Mouse (Mus musculus) forebrain, embryonic 10.5 days (tissue): ENCODE results near the gene Drosha. TPM values are rescaled to one million over a fixed set of nuclear protein-coding genes. Genes with fewer than 3 reads are reported as not detected.

ENCODE experiments used
- DNase-seq: peaks from one replicate; pipeline ENCODE4 v3.0.0-alpha.2; 2017; ENCODE audit warnings: low spot score; ENCODE audit errors: extremely low spot score
- H3K27ac ChIP-seq: fragments of 300-500 bp; sonication (generic); 2 replicates; pipeline ENCODE4 v1.5.1; 2016; ENCODE audit warnings: mild to moderate bottlenecking
- H3K27me3 ChIP-seq: fragments of 300-500 bp; sonication (generic); 2 replicates; pipeline ENCODE4 v1.6.1; 2016; ENCODE audit warnings: mild to moderate bottlenecking; ENCODE audit not compliant: poor library complexity, severe bottlenecking
- H3K36me3 ChIP-seq: fragments of 300-500 bp; sonication (generic); replicated peaks from 2 replicates; pipeline ENCODE4 v1.6.1; 2016; ENCODE audit warnings: mild to moderate bottlenecking, moderate library complexity
- H3K4me1 ChIP-seq: fragments of 300-500 bp; sonication (generic); 2 replicates; pipeline ENCODE4 v1.6.1; 2016
- H3K4me3 ChIP-seq: fragments of 300-500 bp; sonication (generic); 2 replicates; pipeline ENCODE4 v1.5.1; 2016; ENCODE audit warnings: mild to moderate bottlenecking, moderate library complexity
- H3K9me3 ChIP-seq: fragments of 300-500 bp; sonication (generic); 2 replicates; pipeline ENCODE4 v1.6.1; 2016; ENCODE audit warnings: mild to moderate bottlenecking, moderate library complexity
- WGBS: fragments of 180-500 bp; shearing (Covaris S2); methylation state at CpG from one replicate; pipeline ENCODE4 v1.1.7; 2016; 5-methylcytosine and 5-hydroxymethylcytosine counted together
- polyA plus RNA-seq: library from polyadenylated mRNA; unstranded; fragments of >200 nt; fragmentation: Nextera tagmentation; extraction: Ambion mirVana; gene quantifications from 2 replicates; pipeline ENCODE4 v1.2.1, GENCODE M21; 2016

The Drosha gene
- polyA plus RNA-seq, 1 experiment from 2014 or later = 87.7 TPM

DNA sequence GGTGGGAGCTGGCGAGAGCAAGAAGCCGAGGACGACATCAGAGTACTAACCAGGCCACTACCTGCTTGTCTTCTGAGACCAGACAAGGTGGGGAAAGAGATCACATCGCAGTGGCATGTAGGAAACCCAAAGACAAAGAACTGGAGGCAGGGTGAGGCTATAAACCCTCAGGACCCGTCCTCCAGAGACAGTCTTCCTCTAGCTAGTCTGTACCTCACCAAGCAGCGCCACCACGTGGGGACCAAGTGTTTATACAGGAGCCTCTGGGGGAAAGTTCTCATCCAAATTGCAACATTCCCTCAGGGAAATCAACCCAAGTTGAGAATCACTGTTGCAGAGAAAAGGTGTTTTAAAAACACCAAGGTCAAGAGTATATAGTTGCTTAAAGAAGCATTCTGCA, 18.2 kb downstream of the Drosha start:
- no peaks in the 10 kb centered on the region for H3K27me3 ChIP-seq
- no peak for DNase-seq
- no peak overlapping the region for H3K4me3 ChIP-seq
- H3K9me3 ChIP-seq = no peaks in the 10 kb centered on the region
- peaks cover 99% of the 10 kb centered on the region for H3K36me3 ChIP-seq
- 79% methylated on average over 7 of the region's 7 CpGs for WGBS
- H3K4me1 ChIP-seq = no peaks in the 10 kb centered on the region
- no peak overlapping the region for H3K27ac ChIP-seq

DNA sequence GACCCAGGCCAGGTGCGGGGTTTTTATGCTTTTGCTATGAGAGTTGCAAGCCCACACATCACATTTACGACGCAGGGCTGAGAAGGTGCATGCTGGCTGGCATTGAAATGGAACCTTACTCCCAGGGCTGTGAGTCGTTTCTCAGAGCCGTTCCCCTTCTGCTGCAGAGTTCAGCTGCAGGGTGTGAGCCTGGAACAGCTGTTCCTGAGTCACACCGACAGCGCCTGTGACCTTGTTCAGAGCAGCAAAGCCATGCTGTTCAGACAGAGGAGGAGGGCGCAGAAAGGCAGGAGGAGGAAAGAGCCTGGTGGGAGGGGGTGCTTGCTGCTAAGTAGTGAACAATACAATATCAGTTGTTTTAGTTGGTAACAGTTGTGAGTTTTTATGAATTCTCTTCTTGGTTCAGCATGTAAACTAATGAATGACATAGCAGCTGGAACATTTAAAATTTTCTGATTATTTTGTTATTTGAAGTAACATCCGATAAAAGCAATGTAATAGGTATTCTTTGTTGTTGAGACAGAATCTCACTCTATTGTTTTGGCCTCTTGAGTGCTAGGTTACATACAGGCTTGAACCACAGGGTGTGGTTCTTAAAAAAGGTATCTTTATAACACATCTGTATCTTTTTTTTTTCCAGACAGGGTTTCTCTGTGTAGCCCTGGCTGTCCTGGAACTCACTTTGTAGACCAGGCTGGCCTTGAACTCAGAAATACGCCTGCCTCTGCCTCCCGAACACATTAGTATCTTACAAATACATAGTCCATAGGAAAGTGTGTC, 23.8 kb downstream of the Drosha start:
- Histone ChIP-seq H3K4me3 (no peak overlapping the region), H3K9me3 (no peaks in the 10 kb centered on the region), H3K27me3 (no peaks in the 10 kb centered on the region), H3K4me1 (no peaks in the 10 kb centered on the region), H3K36me3 (peaks cover 99% of the 10 kb centered on the region), H3K27ac (no peak overlapping the region)
- WGBS = 94% methylated on average over 11 of the region's 11 CpGs
- DNase-seq = no peak

DNA sequence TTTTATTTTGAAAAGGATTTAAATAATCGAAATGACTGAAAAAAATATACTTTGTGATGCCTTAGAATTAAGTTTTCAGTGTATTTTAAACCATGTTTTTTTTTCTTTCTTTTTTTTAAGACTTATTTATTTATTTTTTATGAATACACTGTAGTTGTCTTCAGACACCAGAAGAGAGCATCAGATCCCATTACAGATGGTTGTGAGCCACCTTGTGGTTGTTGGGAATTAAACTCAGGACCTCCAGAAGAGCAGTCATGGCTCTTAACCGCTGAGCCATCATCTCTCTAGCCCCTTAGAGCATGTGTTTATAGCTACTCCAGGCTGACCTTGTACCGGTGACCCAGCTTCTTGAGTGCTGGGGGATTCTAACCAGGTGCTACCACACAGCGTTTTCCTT, 24.8 kb downstream of the Drosha start:
- H3K9me3 ChIP-seq = no peaks in the 10 kb centered on the region
- 91% methylated on average over 4 of the region's 4 CpGs for WGBS
- no peak overlapping the region for H3K27ac ChIP-seq
- peaks cover 99% of the 10 kb centered on the region for H3K36me3 ChIP-seq
- no peak overlapping the region for H3K4me3 ChIP-seq
- no peaks in the 10 kb centered on the region for H3K27me3 ChIP-seq
- H3K4me1 ChIP-seq = no peaks in the 10 kb centered on the region
- no peak for DNase-seq

DNA sequence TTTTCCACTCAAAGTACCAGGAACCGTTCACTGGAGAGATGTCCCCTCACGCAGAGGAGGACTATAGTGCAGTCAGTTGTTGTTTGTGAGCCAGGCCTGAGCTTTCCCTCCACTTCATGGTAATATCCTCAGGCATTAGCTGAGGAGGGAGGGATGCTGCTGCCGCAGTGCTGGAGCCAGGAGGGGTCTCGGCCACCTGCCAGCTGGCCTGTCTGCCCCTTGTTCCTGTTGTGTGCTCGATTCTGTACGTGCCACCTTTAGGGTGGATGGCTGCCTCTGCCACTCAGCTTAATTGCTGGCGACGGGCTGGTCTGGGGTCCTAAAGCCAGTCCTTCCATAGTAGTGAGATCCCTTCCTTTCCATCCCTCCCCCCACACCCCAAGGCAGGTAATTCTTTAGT, 28.9 kb downstream of the Drosha start:
- 91% methylated on average over 8 of the region's 8 CpGs for WGBS
- DNase-seq = no peak

DNA sequence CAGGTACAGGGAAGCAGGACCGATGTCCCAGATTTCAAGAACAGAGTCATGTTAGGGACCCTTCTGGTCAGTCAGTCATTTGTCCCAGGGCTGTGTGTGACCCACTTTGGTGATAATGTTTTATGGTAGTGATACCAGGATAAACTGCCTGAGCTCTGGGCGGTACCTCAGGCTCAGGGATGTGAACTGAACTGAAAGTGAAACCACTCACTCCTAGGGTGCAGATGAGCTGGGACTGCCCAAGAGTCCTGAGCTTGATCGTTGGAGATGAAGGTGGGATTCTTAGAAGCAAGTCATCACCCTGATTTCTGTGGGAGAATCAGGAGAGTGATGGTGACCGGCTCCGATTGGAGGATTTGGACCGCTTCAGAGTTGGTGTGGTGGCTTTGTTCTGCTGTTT, 32.2 kb downstream of the Drosha start:
- WGBS = 92% methylated on average over 6 of the region's 6 CpGs

More for the DNA sequence above, 28.9 kb downstream of the Drosha start:
- no peaks in the 10 kb centered on the region for H3K4me1 ChIP-seq
- H3K27ac ChIP-seq = no peak overlapping the region
- H3K27me3 ChIP-seq = no peaks in the 10 kb centered on the region
- no peak overlapping the region for H3K4me3 ChIP-seq
- no peaks in the 10 kb centered on the region for H3K9me3 ChIP-seq
- peaks cover 97% of the 10 kb centered on the region for H3K36me3 ChIP-seq

DNA sequence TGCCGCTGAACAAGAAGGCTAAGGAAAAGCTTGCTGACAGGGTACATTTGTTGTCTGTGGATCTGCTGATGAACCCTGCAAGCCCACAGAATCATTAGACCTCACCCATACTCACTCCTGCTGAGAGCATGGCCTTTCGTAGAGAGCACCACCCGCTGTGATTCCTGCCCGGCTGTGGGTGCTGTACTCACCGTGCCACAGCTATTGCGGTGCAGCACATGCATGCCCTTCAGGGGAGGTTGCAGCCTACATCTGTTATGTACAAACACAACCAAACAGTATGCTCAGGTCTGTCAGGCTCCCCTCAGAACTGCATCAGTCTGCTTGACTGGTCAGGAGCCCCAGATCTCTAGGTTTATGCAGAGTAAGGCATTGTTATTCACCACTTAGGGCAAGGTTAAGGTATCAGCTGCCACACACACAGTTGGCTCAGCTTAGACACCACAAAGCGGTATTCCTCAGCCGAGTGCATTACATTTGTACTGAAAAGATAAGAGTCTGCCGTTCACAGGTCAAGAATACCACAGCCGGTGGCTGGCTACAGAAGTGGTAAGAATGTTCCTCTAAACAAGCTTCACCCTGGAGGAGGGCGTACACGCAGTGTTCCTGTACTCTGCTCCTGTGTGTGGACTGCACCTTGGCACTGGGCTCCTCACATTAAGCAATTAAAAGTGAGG, 33.4 kb downstream of the Drosha start:
- H3K36me3 ChIP-seq = peaks cover 97% of the 10 kb centered on the region
- H3K9me3 ChIP-seq = no peaks in the 10 kb centered on the region
- H3K4me3 ChIP-seq = no peak overlapping the region
- no peaks in the 10 kb centered on the region for H3K27me3 ChIP-seq
- H3K27ac ChIP-seq = no peak overlapping the region
- DNase-seq = no peak
- WGBS = 94% methylated on average over 12 of the region's 12 CpGs
- no peaks in the 10 kb centered on the region for H3K4me1 ChIP-seq

More for the DNA sequence above, 32.2 kb downstream of the Drosha start:
- Histone ChIP-seq H3K4me3 (no peak overlapping the region), H3K9me3 (no peaks in the 10 kb centered on the region), H3K36me3 (peaks cover 97% of the 10 kb centered on the region), H3K27me3 (no peaks in the 10 kb centered on the region), H3K27ac (no peak overlapping the region), H3K4me1 (no peaks in the 10 kb centered on the region)
- no peak for DNase-seq

DNA sequence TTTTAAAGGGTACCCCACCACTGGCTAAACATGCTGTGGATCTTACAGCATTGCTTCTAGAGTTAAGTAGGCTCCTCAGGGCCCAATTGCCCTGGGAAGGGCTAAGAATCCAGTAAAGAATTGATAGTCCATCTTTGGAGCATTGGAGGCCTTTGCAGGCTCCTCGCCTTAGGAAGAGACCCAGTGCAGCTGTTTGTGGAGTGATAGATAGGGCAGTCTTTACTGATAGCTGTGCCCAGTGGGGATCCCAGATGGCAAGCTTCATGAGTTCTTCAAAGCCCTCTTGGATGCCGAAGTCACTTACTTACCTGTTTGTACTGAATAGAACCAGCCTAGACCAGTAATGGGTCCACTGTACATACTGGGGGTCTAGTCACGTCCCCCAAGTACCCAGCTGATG, 34.0 kb downstream of the Drosha start:
- H3K36me3 ChIP-seq = peaks cover 97% of the 10 kb centered on the region

DNA sequence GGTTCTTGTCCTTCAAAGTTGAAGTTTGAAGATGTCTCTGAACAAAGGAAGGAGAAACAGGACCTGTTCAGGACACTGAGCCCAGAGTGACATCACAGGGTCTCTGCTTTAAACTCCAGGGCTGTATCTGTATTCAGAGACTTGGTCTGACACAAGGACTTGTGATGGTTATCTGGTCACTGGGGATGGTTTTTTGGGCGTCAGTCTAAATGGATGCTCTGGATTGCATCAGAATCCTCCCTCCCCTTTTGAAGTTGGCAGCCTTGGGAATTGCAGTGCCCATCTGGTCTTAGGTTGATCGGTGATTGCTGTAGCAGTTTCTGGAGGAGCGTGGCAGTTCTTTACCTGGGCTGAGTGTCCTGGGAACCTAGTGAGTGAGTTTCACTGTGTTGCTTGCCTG, 37.4 kb downstream of the Drosha start:
- 91% methylated on average over 3 of the region's 3 CpGs for WGBS
- no peak overlapping the region for H3K27ac ChIP-seq
- no peaks in the 10 kb centered on the region for H3K4me1 ChIP-seq
- no peaks in the 10 kb centered on the region for H3K27me3 ChIP-seq
- H3K4me3 ChIP-seq = no peak overlapping the region
- no peaks in the 10 kb centered on the region for H3K9me3 ChIP-seq
- H3K36me3 ChIP-seq = peaks cover 97% of the 10 kb centered on the region
- DNase-seq = no peak

More for the DNA sequence above, 34.0 kb downstream of the Drosha start:
- H3K4me3 ChIP-seq = no peak overlapping the region
- no peak for DNase-seq
- no peaks in the 10 kb centered on the region for H3K27me3 ChIP-seq
- WGBS = 95% methylated on average over 3 of the region's 3 CpGs
- H3K4me1 ChIP-seq = no peaks in the 10 kb centered on the region
- no peak overlapping the region for H3K27ac ChIP-seq
- H3K9me3 ChIP-seq = no peaks in the 10 kb centered on the region

DNA sequence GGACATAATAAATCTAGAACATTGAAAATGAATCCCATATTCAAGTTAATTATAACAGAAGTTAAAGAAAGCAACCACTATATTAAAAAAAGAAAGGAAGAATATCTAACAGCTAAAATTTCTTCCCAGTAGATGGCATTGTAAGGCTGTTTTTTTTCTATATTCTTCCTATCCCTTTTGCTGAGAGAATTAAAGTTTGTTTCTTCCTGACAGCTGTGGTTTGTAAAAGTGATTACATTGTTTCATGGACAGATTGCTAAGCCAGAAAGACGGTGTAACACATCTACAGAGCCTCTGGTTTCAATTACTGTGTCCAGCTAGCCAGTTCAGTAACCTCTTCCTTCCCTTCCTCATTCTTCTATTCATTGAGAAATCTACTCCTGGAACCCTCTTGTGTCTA, 39.1 kb downstream of the Drosha start:
- WGBS = 80% methylated on average over 1 of the region's 1 CpGs
- H3K27ac ChIP-seq = no peak overlapping the region
- peaks cover 99% of the 10 kb centered on the region for H3K36me3 ChIP-seq
- no peaks in the 10 kb centered on the region for H3K9me3 ChIP-seq
- H3K4me1 ChIP-seq = no peaks in the 10 kb centered on the region
- no peak overlapping the region for H3K4me3 ChIP-seq
- no peaks in the 10 kb centered on the region for H3K27me3 ChIP-seq
- DNase-seq = no peak

DNA sequence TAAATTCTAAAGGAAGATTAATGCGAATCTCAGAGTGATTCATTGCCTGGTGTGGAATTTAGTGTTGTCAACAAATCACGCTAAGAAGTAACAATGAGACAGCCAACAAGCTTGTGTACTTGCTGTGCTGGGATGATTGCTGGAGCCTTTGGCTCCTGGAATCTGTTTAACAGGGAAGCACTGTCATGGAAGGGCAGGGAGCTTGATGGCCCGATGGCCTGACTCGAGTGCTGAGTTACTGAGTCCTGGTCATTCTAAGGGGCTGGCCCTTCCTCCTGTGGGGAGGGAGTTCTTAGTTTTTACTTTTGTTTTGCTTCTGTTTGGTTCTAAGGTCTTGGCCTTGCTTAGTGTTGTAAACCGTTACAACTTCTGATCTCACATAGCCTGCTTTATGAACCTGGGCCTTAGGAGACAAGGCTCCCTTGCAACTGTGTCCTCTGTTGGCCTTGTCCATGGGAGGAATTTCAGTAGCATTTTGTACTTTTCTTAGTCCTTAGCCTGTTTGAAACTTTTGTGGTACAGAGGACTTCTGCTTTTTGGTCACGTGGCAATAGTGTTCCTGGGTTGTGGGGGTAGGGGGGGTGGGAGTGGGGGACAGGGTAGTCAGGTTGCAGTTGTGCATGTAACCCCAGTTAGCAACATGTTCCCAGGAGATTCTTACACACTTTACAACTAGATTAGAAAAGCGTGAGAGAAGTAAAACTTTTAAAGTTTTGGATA, 41.1 kb downstream of the Drosha start:
- no peak overlapping the region for H3K4me3 ChIP-seq
- H3K9me3 ChIP-seq = no peaks in the 10 kb centered on the region
- DNase-seq = no peak
- no peak overlapping the region for H3K27ac ChIP-seq
- peaks cover 96% of the 10 kb centered on the region for H3K36me3 ChIP-seq
- WGBS = 92% methylated on average over 7 of the region's 7 CpGs
- no peaks in the 10 kb centered on the region for H3K4me1 ChIP-seq
- H3K27me3 ChIP-seq = no peaks in the 10 kb centered on the region

DNA sequence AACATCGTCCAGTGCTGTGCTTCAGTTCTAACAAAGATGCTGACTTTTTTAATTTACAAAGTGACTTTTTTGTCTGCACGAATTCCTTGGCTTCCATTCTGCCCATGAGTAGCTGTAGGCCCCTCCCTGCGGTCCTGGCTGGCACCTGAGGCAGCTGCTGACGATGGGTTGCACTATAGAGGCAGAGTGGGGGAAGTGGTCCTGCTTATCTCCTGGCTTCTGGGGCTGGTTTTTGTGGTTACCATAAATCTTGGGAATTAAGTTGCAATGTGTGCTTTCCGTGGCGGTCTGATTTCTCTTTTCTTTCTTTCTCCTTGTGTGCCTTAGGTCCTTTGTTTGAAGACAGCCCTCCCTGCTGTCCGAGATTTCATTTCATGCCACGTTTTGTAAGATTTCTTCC, 42.7 kb downstream of the Drosha start:
- no peaks in the 10 kb centered on the region for H3K9me3 ChIP-seq
- H3K4me3 ChIP-seq = no peak overlapping the region
- no peaks in the 10 kb centered on the region for H3K27me3 ChIP-seq
- no peaks in the 10 kb centered on the region for H3K4me1 ChIP-seq
- no peak overlapping the region for H3K27ac ChIP-seq
- 88% methylated on average over 8 of the region's 8 CpGs for WGBS
- DNase-seq = no peak
- H3K36me3 ChIP-seq = peaks cover 93% of the 10 kb centered on the region

DNA sequence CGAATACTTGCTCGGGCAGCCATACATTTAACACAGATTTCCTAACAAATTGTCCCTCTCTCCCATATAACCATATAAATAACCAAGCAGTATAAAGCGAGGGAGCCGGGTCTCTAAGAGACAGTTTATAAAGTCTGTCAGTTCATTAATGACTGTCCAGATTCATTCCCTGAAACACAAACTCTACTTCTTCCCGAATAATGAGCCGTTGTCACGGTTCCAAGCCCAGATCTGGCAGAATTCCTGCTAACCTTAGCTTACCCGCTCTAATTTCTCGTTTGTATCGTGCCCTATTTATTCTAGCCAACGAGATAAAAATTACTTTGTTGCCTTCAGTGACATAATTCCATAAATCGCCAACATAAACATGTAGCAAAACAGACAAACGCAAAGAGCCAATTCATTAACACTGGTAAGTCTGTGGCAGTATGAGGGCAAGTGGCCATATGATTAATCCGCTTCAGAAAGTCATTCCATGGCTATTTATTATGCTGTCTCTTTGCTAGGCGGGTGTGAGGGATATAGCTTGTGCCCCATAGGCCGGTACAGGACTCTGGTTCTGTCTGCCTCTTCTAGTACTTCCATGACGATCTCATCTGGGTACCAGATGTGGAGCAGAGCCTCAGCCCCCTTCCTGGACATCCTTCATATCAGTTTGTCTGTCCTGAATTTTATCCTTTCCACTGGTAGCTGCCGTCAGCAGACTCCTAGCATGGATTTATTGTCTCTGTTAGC, 51.0 kb downstream of the Drosha start:
- H3K4me3 ChIP-seq = no peak overlapping the region
- 95% methylated on average over 18 of the region's 18 CpGs for WGBS
- no peaks in the 10 kb centered on the region for H3K27me3 ChIP-seq
- no peak overlapping the region for H3K27ac ChIP-seq
- no peak for DNase-seq
- peaks cover 91% of the 10 kb centered on the region for H3K36me3 ChIP-seq
- H3K4me1 ChIP-seq = no peaks in the 10 kb centered on the region
- no peaks in the 10 kb centered on the region for H3K9me3 ChIP-seq
